Mouse (Mus musculus): ENCODE results near the gene Zfp628. TPM values are rescaled to one million over a fixed set of nuclear protein-coding genes. Genes with fewer than 3 reads are reported as not detected.
A peak's percentile ranks its signal among the peaks of the same experiment; 100 is the strongest.

The Zfp628 gene
- polyA plus RNA-seq, 1 experiment from 2014 or later = 2.7 TPM

DNA sequence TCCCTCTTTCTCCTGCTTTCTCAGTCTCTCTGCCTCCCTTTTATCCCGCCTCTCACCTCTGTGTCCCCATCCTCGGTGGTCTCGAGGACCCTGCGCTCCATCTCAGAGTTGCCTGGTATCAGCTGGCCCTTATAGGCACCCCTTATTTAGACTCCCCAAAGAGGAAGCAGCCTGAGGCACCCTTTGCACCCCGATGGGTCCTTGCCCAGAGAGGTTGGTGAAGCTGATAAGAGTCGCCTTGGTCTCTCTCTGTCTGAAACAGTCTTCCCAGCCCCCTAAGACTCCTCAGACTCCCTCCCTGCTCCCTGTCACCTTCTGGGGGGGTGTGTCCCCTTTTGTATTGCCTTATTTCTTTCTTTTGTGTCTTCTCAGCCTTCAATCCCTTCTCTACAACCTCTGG is 56.1 kb downstream of the Zfp628 start, which contains the start of gene Sbk3:
Gene Sbk3 (minus strand): TSS at position 101 of the 400 bp plus-strand sequence.
- Histone ChIP-seq H3K4me3 (ENCODE audit: low read depth, low read length) (no peak within 1 kb of the TSS), H3K27ac (ENCODE audit: low read length) (peak within 1 kb of the TSS; percentile 84), H3K27me3 (replicated peaks; ENCODE audit: insufficient read depth, low read length) (no peaks in the 10 kb centered on the region), H3K4me1 (ENCODE audit: insufficient read depth, low read depth, low read length) (no peaks in the 10 kb centered on the region), H3K9me3 (ENCODE audit: low read length) (no peaks in the 10 kb centered on the region), H3K36me3 (ENCODE audit: insufficient read depth, low read length) (no peaks in the 10 kb centered on the region), H3K4me2 (replicated peaks; ENCODE audit: low read depth, low read length) (no peak within 1 kb of the TSS), H3K9ac (replicated peaks; ENCODE audit: low read depth) (no peak within 1 kb of the TSS)
- DNase-seq (ENCODE audit: low spot score) (no peak), ATAC-seq (no peak)
- TF ChIP-seq EP300 (IDR thresholded peaks at IDR 0.05) = no peak
- WGBS = 34% methylated on average over 6 of the region's 6 CpGs

Other genes with a start within 250 kb of the Zfp628 start
- gene Hspbp1, start 230.1 kb upstream of the Zfp628 start, polyA plus RNA-seq (2015; fragmentation: Nextera tagmentation; extraction: Ambion mirVana) = 49.7 and 54.4 TPM in 2 replicates
- 0.31 and 0.45 TPM in 2 replicates for gene Brsk1, start 224.6 kb upstream of the Zfp628 start, polyA plus RNA-seq (2015; fragmentation: Nextera tagmentation; extraction: Ambion mirVana)
- 0.25 and 0.35 TPM in 2 replicates for gene Tmem150b, start 190.0 kb upstream of the Zfp628 start, polyA plus RNA-seq (2015; fragmentation: Nextera tagmentation; extraction: Ambion mirVana)
- 31.9 and 34.4 TPM in 2 replicates for gene Kmt5c, start 175.1 kb upstream of the Zfp628 start, polyA plus RNA-seq (2015; fragmentation: Nextera tagmentation; extraction: Ambion mirVana)
- 67.7 and 77.9 TPM in 2 replicates for gene Cox6b2, start 162.1 kb upstream of the Zfp628 start, polyA plus RNA-seq (2015; fragmentation: Nextera tagmentation; extraction: Ambion mirVana)
- gene Fam71e2, start 143.9 kb upstream of the Zfp628 start, polyA plus RNA-seq (2015; fragmentation: Nextera tagmentation; extraction: Ambion mirVana) = not detected in 2 replicates
- gene Il11, start 132.4 kb upstream of the Zfp628 start, polyA plus RNA-seq (2015; fragmentation: Nextera tagmentation; extraction: Ambion mirVana) = 0.29 and 0.64 TPM in 2 replicates
- 0.55 and 0.74 TPM in 2 replicates for gene Tmem190, start 132.3 kb upstream of the Zfp628 start, polyA plus RNA-seq (2015; fragmentation: Nextera tagmentation; extraction: Ambion mirVana)
- 39.2 and 45.4 TPM in 2 replicates for gene Tmem238, start 125.6 kb upstream of the Zfp628 start, polyA plus RNA-seq (2015; fragmentation: Nextera tagmentation; extraction: Ambion mirVana)
- 282 and 294 TPM in 2 replicates for gene Rpl28, start 122.3 kb upstream of the Zfp628 start, polyA plus RNA-seq (2015; fragmentation: Nextera tagmentation; extraction: Ambion mirVana)
- 158 and 162 TPM in 2 replicates for gene Ube2s, start 102.6 kb upstream of the Zfp628 start, polyA plus RNA-seq (2015; fragmentation: Nextera tagmentation; extraction: Ambion mirVana)
- 0.43 and 0.51 TPM in 2 replicates for gene Shisa7, start 70.5 kb upstream of the Zfp628 start, polyA plus RNA-seq (2015; fragmentation: Nextera tagmentation; extraction: Ambion mirVana)
- gene Isoc2b, start 45.0 kb upstream of the Zfp628 start, polyA plus RNA-seq (2015; fragmentation: Nextera tagmentation; extraction: Ambion mirVana) = 12.7 and 16.1 TPM in 2 replicates
- gene Isoc2a, start 38.1 kb upstream of the Zfp628 start, polyA plus RNA-seq (2015; fragmentation: Nextera tagmentation; extraction: Ambion mirVana) = 0.53 and 0.57 TPM in 2 replicates
- gene Gm36210, start 8.7 kb upstream of the Zfp628 start, polyA plus RNA-seq (2015; fragmentation: Nextera tagmentation; extraction: Ambion mirVana) = not detected in 2 replicates
- 1.1 and 2.3 TPM in 2 replicates for gene Nat14, start 6.8 kb downstream of the Zfp628 start, polyA plus RNA-seq (2015; fragmentation: Nextera tagmentation; extraction: Ambion mirVana)
- 1.4 and 1.7 TPM in 2 replicates for gene Ssc5d, start 10.6 kb downstream of the Zfp628 start, polyA plus RNA-seq (2015; fragmentation: Nextera tagmentation; extraction: Ambion mirVana)
- gene Sbk2, start 49.2 kb downstream of the Zfp628 start, polyA plus RNA-seq (2015; fragmentation: Nextera tagmentation; extraction: Ambion mirVana) = 0.19 and 0.26 TPM in 2 replicates
- gene Sbk3, start 56.0 kb downstream of the Zfp628 start, polyA plus RNA-seq (2015; fragmentation: Nextera tagmentation; extraction: Ambion mirVana) = 0.37 TPM in 2 replicates
- gene Zfp579, start 80.9 kb downstream of the Zfp628 start, polyA plus RNA-seq (2015; fragmentation: Nextera tagmentation; extraction: Ambion mirVana) = 29.7 and 30.6 TPM in 2 replicates
- 22.4 and 24.6 TPM in 2 replicates for gene Zfp524, start 99.2 kb downstream of the Zfp628 start, polyA plus RNA-seq (2015; fragmentation: Nextera tagmentation; extraction: Ambion mirVana)
- gene Fiz1, start 99.5 kb downstream of the Zfp628 start, polyA plus RNA-seq (2015; fragmentation: Nextera tagmentation; extraction: Ambion mirVana) = 20.5 and 20.8 TPM in 2 replicates
- 2.1 and 4.4 TPM in 2 replicates for gene Gm44973, start 100.3 kb downstream of the Zfp628 start, polyA plus RNA-seq (2015; fragmentation: Nextera tagmentation; extraction: Ambion mirVana)
- 3.4 and 3.8 TPM in 2 replicates for gene Zfp865, start 105.2 kb downstream of the Zfp628 start, polyA plus RNA-seq (2015; fragmentation: Nextera tagmentation; extraction: Ambion mirVana)
- gene Ccdc106, start 105.3 kb downstream of the Zfp628 start, polyA plus RNA-seq (2015; fragmentation: Nextera tagmentation; extraction: Ambion mirVana) = 0.42 and 1.2 TPM in 2 replicates
- not detected in 2 replicates for gene 4632433K11Rik, start 118.9 kb downstream of the Zfp628 start, polyA plus RNA-seq (2015; fragmentation: Nextera tagmentation; extraction: Ambion mirVana)
- 6.5 and 7.7 TPM in 2 replicates for gene Zfp784, start 123.2 kb downstream of the Zfp628 start, polyA plus RNA-seq (2015; fragmentation: Nextera tagmentation; extraction: Ambion mirVana)
- gene Zfp580, start 136.3 kb downstream of the Zfp628 start, polyA plus RNA-seq (2015; fragmentation: Nextera tagmentation; extraction: Ambion mirVana) = 25.7 and 30.4 TPM in 2 replicates
- 42.0 and 46.1 TPM in 2 replicates for gene U2af2, start 146.9 kb downstream of the Zfp628 start, polyA plus RNA-seq (2015; fragmentation: Nextera tagmentation; extraction: Ambion mirVana)
- 40.7 and 41.6 TPM in 2 replicates for gene Epn1, start 165.0 kb downstream of the Zfp628 start, polyA plus RNA-seq (2015; fragmentation: Nextera tagmentation; extraction: Ambion mirVana)
- gene Rfpl4, start 201.7 kb downstream of the Zfp628 start, polyA plus RNA-seq (2015; fragmentation: Nextera tagmentation; extraction: Ambion mirVana) = not detected in 2 replicates
- gene Rasl2-9, start 210.7 kb downstream of the Zfp628 start, polyA plus RNA-seq (2015; fragmentation: Nextera tagmentation; extraction: Ambion mirVana) = 0.52 and 0.88 TPM in 2 replicates
- not detected in 2 replicates for gene Vmn1r55, start 234.5 kb downstream of the Zfp628 start, polyA plus RNA-seq (2015; fragmentation: Nextera tagmentation; extraction: Ambion mirVana)

All from lung, postnatal 0 days (tissue).